Mouse (Mus musculus): ENCODE results near the gene Paqr9. TPM values are rescaled to one million over a fixed set of nuclear protein-coding genes. Genes with fewer than 3 reads are reported as not detected.
A peak's percentile ranks its signal among the peaks of the same experiment; 100 is the strongest.
"Not testable (repeated sequence)": the region's sequence is repeated elsewhere in the genome, so short reads cannot be mapped to it uniquely, and the experiment has no call there.

Gene Paqr9
- polyA plus RNA-seq (2014; fragmentation: Nextera tagmentation; extraction: Ambion mirVana) = 0.24 and 0.29 TPM in 2 replicates

DNA sequence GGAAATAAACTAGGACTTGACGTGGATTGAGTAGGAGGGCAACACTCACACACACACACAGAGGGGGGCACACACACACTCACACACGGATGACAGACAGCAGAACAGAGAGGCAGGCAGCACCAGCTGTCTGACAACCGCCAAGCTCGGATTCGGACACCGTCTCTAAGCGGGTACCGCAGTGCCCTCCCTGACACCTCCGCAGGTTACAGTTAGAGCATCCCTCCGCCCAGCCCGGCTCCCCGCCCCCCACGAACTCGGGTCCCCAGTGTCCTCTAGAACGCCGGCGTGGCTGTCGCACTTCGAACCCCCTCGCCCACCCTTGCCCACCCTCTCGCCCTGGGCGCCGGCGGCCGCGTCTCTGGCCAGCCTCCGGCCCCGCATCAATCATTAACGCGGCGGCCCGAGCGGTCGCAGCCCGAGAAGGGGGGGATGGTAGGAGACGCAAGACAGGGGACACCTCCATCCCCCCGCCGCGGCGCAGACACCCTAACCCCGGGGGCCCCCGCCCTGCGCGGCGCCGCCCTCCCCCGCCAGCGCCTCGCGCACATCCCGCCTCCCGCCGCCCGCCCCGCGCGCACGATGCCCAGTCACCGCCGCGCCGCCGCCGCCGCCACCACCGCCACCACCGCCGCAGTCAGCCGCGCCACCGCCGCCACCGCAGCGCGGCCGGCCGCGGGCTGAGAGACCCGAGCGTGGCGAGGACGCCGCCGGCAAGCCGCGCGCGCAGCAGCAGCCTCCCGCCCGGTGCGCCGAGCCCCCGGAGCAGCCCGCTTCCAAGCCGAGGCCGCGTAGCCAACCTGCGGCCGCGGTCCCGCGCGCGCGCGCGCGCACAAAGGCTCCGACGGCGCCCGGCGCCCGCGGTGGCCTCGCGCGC, at the start of gene Paqr9:
Gene Paqr9, plus strand, starts transcription at position 599 of the 877 bp plus-strand sequence.
- Histone ChIP-seq H3K9ac (replicated peaks; ENCODE audit: low read length) (peak within 1 kb of the TSS; percentile 62), H3K9me3 (replicated peaks; ENCODE audit: control insufficient read depth, low read length) (no peaks in the 10 kb centered on the region), H3K4me2 (ENCODE audit: low read depth, low read length) (peak within 1 kb of the TSS; percentile 97), H3K4me3 (ENCODE audit: low read depth, low read length) (peak within 1 kb of the TSS; percentile 59), H3K27me3 (ENCODE audit: control insufficient read depth, insufficient read depth, low read length) (peaks cover 31% of the 10 kb centered on the region), H3K36me3 (replicated peaks; ENCODE audit: control insufficient read depth, insufficient read depth, low read depth, low read length) (no peaks in the 10 kb centered on the region), H3K4me1 (ENCODE audit: control insufficient read depth, insufficient read depth, low read length) (no peaks in the 10 kb centered on the region), H3K27ac (replicated peaks; ENCODE audit: low read depth, low read length) (no peak within 1 kb of the TSS)
- peak; percentile 44 for DNase-seq (ENCODE audit: low spot score)
- peak; percentile 58 for ATAC-seq (replicated peaks; ENCODE audit: insufficient number of reproducible peaks, low FRiP score, low TSS enrichment, low read depth)
- 0% methylated on average over 47 of the region's 118 CpGs for WGBS

DNA sequence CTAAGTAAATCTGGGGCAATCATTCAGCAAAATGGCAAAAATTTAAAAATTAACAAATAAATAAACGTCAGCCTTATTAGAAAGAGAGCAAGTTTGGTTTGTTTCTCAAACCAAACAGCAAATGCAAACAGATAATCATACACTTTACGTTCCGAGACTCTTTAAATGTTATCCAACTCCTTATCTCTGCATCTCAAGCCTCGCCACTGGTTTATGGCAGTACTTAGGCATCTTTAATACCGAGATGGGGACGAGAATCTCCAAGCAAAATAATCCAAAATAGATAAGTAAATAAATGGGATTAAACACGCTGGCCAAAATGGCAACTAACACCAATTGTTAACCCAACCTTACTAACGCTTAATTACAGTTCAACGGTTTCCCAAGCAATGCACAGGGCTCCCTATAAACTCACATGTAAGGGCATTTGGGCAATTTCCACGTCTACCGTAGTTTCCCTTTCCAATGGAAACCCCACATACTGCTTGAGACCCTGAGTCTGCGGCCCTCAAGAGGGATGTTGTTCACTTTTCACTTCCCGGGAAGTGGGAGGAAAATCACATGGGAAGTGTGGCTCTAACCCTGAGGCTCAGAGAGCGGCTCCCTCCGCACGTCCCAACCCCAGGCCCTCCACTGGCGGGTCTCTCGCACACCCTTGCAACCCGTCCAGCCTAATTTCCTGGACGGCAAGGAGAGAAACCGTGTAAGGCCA, 48.6 kb upstream of the Paqr9 start:
- ATAC-seq (replicated peaks; ENCODE audit: insufficient number of reproducible peaks, low FRiP score, low TSS enrichment, low read depth) = 0 out of 2 replicates have a peak, but pooled peaks have one; percentile 1
- H3K9ac ChIP-seq (replicated peaks; ENCODE audit: low read length) = peak overlapping the region; percentile 89
- 9% methylated on average over 21 of the region's 21 CpGs for WGBS
- no peaks in the 10 kb centered on the region for H3K36me3 ChIP-seq (replicated peaks; ENCODE audit: control insufficient read depth, insufficient read depth, low read depth, low read length)
- DNase-seq (ENCODE audit: low spot score) = peak; percentile 15
- no peak overlapping the region for H3K27ac ChIP-seq (replicated peaks; ENCODE audit: low read depth, low read length)
- H3K9me3 ChIP-seq (replicated peaks; ENCODE audit: control insufficient read depth, low read length) = no peaks in the 10 kb centered on the region
- peak overlapping the region; percentile 75 for H3K4me2 ChIP-seq (ENCODE audit: low read depth, low read length)
- H3K4me1 ChIP-seq (ENCODE audit: control insufficient read depth, insufficient read depth, low read length) = no peaks in the 10 kb centered on the region
- peak overlapping the region; percentile 98 for H3K4me3 ChIP-seq (ENCODE audit: low read depth, low read length)
- H3K27me3 ChIP-seq (ENCODE audit: control insufficient read depth, insufficient read depth, low read length) = no peaks in the 10 kb centered on the region

DNA sequence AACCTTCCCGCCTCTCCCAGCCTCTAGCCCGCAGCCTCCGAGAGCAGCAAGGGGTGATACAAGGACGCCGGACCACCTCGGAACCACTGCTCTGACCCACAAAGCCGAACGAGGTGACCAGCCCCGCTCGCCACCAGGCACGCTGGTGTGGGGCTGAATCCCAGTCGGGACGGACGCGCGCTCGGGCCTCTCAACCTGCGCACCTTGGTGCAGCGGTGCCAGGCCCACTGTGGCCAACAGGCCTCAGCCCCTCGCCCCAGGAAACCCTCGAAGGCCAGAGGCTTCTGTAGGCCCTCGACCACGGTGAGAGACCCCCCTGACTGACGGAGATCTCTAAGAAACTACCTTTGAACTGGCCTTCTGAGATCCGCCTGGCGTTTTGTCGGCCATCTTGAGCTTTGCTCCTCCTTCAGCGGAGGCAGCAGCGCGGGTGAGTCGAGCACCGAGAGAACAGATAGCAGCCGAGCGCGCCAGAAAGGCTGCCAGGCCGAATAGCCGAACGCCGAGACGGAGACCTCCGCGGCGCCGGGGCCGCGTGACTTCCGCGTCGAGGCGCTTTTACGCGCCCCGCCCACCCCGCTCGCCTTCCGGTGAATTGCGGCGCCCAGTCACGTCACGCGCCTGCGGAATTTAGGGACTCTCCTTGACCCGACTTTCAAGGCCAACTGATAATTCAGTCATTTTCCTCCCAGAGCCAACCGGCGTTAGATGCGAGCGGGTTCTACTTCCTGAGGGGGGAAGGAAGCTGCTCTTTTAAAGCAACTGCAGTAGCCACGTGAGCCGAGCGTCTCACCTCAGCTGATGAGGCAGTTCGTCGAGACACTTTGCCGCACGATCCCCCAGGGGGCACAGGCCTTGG, 47.8 kb upstream of the Paqr9 start, which contains the start of gene U2surp:
Gene U2surp, minus strand, starts transcription at position 525 of the 859 bp plus-strand sequence.
- H3K36me3 ChIP-seq (replicated peaks; ENCODE audit: control insufficient read depth, insufficient read depth, low read depth, low read length) = no peaks in the 10 kb centered on the region
- H3K4me1 ChIP-seq (ENCODE audit: control insufficient read depth, insufficient read depth, low read length) = no peaks in the 10 kb centered on the region
- H3K4me3 ChIP-seq (ENCODE audit: low read depth, low read length) = peak within 1 kb of the TSS; percentile 98
- H3K9me3 ChIP-seq (replicated peaks; ENCODE audit: control insufficient read depth, low read length) = no peaks in the 10 kb centered on the region
- H3K27me3 ChIP-seq (ENCODE audit: control insufficient read depth, insufficient read depth, low read length) = no peaks in the 10 kb centered on the region
- H3K27ac ChIP-seq (replicated peaks; ENCODE audit: low read depth, low read length) = peak within 1 kb of the TSS; percentile 78
- peak; percentile 98 for DNase-seq (ENCODE audit: low spot score)
- H3K4me2 ChIP-seq (ENCODE audit: low read depth, low read length) = peak within 1 kb of the TSS; percentile 75
- ATAC-seq (replicated peaks; ENCODE audit: insufficient number of reproducible peaks, low FRiP score, low TSS enrichment, low read depth) = peak; percentile 95
- under 1% methylated on average over 74 of the region's 74 CpGs for WGBS
- H3K9ac ChIP-seq (replicated peaks; ENCODE audit: low read length) = peak within 1 kb of the TSS; percentile 89

DNA sequence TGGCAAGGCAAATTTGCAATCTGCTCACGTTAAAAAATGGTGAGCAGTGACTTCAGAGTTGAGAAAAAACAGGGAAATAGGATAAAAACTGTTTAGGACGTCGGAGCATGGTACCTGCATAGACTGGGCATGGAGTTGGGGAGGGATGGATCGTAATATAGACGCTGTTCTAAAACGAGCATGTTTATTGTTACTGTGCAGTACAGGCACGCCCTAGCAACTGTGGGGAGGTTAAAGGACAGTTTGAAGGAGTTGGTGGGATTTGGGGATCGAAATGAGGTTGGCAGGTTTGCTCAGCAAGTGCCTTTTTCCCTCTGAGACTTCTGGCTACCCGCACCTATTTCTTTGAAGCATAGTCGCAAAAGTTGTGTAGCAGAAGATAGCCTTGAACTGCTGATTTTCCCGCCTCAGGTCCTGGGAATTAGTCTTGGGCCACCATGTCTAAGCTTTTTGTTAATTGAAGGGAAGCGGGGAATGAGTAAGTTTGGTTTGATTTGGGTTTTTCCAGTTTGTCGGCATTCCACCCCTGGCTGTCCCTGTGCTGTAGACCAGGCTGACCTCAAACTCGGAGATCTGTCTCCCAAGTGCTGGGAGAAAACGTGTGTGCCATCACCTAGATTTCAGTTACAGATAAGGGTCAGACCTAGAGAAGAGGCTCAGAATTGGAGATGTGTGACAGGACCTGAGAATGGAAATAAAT, 47.0 kb upstream of the Paqr9 start:
- peak overlapping the region; percentile 60 for H3K27ac ChIP-seq (replicated peaks; ENCODE audit: low read depth, low read length)
- H3K9me3 ChIP-seq (replicated peaks; ENCODE audit: control insufficient read depth, low read length) = no peaks in the 10 kb centered on the region
- DNase-seq (ENCODE audit: low spot score) (no peak), ATAC-seq (replicated peaks; ENCODE audit: insufficient number of reproducible peaks, low FRiP score, low TSS enrichment, low read depth) (peak; percentile 66)
- WGBS = 27% methylated on average over 15 of the region's 15 CpGs
- no peaks in the 10 kb centered on the region for H3K27me3 ChIP-seq (ENCODE audit: control insufficient read depth, insufficient read depth, low read length)
- H3K4me3 ChIP-seq (ENCODE audit: low read depth, low read length) = peak overlapping the region; percentile 98
- peak overlapping the region; percentile 52 for H3K9ac ChIP-seq (replicated peaks; ENCODE audit: low read length)
- H3K4me2 ChIP-seq (ENCODE audit: low read depth, low read length) = peak overlapping the region; percentile 74
- H3K4me1 ChIP-seq (ENCODE audit: control insufficient read depth, insufficient read depth, low read length) = no peaks in the 10 kb centered on the region
- no peaks in the 10 kb centered on the region for H3K36me3 ChIP-seq (replicated peaks; ENCODE audit: control insufficient read depth, insufficient read depth, low read depth, low read length)

DNA sequence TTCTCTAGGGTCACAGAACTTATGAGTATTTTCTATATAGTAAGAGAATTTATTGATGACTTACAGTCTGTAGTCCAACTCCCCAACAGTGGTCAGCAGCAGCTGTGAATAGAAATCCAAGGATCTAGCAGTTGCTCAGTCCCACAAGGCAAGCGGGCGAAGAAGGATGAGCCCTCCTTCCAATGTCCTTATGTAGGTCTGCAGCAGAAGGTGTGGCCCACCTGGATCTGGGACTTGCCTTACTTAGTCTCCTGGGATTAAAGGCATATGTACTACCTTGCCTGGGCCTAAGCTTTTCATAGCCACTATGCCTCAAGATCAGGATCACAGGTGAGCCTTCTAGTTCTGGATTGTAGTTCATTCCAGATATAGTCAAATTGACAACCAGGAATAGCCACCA, 45.7 kb upstream of the Paqr9 start:
- Histone ChIP-seq H3K4me1 (ENCODE audit: control insufficient read depth, insufficient read depth, low read length) (no peaks in the 10 kb centered on the region), H3K4me2 (ENCODE audit: low read depth, low read length) (no peak overlapping the region), H3K36me3 (replicated peaks; ENCODE audit: control insufficient read depth, insufficient read depth, low read depth, low read length) (no peaks in the 10 kb centered on the region), H3K9me3 (replicated peaks; ENCODE audit: control insufficient read depth, low read length) (no peaks in the 10 kb centered on the region), H3K27me3 (ENCODE audit: control insufficient read depth, insufficient read depth, low read length) (no peaks in the 10 kb centered on the region), H3K9ac (replicated peaks; ENCODE audit: low read length) (no peak overlapping the region), H3K27ac (replicated peaks; ENCODE audit: low read depth, low read length) (no peak overlapping the region), H3K4me3 (ENCODE audit: low read depth, low read length) (no peak overlapping the region)
- no peak for DNase-seq (ENCODE audit: low spot score)
- no peak for ATAC-seq (replicated peaks; ENCODE audit: insufficient number of reproducible peaks, low FRiP score, low TSS enrichment, low read depth)
- WGBS = 92% methylated on average over 2 of the region's 2 CpGs

DNA sequence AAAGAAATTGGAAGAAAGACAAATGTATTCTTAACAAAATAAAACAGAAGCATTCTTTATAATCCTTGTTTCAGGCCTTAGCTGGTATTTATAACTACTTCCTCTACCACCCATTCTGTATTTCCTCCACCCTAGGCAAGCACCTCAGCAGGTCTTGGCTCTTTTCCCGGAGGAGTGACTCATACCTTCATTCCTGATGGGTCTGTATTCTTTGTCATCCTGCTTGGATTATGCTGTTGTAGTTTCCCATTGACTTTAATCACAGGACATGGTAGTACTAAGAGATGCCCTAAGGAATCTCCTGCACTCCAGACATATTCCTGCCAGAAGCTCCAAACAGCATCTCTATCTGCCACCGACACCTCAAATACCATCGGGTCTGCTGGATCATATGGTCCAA, 45.1 kb upstream of the Paqr9 start:
- ATAC-seq (replicated peaks; ENCODE audit: insufficient number of reproducible peaks, low FRiP score, low TSS enrichment, low read depth); H3K9me3 ChIP-seq (replicated peaks; ENCODE audit: control insufficient read depth, low read length): not testable (repeated sequence)
- WGBS = 92% methylated on average over 3 of the region's 3 CpGs

DNA sequence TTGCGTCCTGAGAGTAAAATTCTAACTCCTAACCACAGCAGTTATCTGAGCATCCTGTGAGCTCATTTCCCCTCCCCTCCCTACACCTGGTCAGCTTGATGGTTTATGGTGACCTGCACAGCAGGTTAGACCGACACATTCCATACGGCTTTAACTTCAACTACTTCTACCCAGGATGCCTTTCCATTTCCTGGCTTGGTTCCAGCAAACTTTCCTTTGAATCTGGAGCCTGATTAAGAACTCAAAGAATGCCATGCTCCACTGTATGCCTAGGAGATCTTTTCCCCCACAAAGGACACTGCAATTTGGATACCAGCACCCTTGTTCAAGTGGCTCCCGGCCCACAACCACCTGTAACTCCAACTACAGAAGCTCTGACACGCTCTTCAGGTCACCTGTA, 38.9 kb upstream of the Paqr9 start:
- ATAC-seq (replicated peaks; ENCODE audit: insufficient number of reproducible peaks, low FRiP score, low TSS enrichment, low read depth) (no peak), DNase-seq (ENCODE audit: low spot score) (no peak)
- Histone ChIP-seq H3K27ac (replicated peaks; ENCODE audit: low read depth, low read length) (no peak overlapping the region), H3K4me3 (ENCODE audit: low read depth, low read length) (no peak overlapping the region), H3K9ac (replicated peaks; ENCODE audit: low read length) (no peak overlapping the region), H3K36me3 (replicated peaks; ENCODE audit: control insufficient read depth, insufficient read depth, low read depth, low read length) (no peaks in the 10 kb centered on the region), H3K27me3 (ENCODE audit: control insufficient read depth, insufficient read depth, low read length) (no peaks in the 10 kb centered on the region), H3K9me3 (replicated peaks; ENCODE audit: control insufficient read depth, low read length) (no peaks in the 10 kb centered on the region), H3K4me2 (ENCODE audit: low read depth, low read length) (no peak overlapping the region), H3K4me1 (ENCODE audit: control insufficient read depth, insufficient read depth, low read length) (no peaks in the 10 kb centered on the region)
- 87% methylated on average over 5 of the region's 5 CpGs for WGBS

More for the DNA sequence above, 45.1 kb upstream of the Paqr9 start:
- H3K27me3 ChIP-seq (ENCODE audit: control insufficient read depth, insufficient read depth, low read length); H3K4me3 ChIP-seq (ENCODE audit: low read depth, low read length); H3K27ac ChIP-seq (replicated peaks; ENCODE audit: low read depth, low read length); H3K9ac ChIP-seq (replicated peaks; ENCODE audit: low read length); H3K4me2 ChIP-seq (ENCODE audit: low read depth, low read length); H3K36me3 ChIP-seq (replicated peaks; ENCODE audit: control insufficient read depth, insufficient read depth, low read depth, low read length); DNase-seq (ENCODE audit: low spot score); H3K4me1 ChIP-seq (ENCODE audit: control insufficient read depth, insufficient read depth, low read length): not testable (repeated sequence)
